In the genomic region with DNA sequence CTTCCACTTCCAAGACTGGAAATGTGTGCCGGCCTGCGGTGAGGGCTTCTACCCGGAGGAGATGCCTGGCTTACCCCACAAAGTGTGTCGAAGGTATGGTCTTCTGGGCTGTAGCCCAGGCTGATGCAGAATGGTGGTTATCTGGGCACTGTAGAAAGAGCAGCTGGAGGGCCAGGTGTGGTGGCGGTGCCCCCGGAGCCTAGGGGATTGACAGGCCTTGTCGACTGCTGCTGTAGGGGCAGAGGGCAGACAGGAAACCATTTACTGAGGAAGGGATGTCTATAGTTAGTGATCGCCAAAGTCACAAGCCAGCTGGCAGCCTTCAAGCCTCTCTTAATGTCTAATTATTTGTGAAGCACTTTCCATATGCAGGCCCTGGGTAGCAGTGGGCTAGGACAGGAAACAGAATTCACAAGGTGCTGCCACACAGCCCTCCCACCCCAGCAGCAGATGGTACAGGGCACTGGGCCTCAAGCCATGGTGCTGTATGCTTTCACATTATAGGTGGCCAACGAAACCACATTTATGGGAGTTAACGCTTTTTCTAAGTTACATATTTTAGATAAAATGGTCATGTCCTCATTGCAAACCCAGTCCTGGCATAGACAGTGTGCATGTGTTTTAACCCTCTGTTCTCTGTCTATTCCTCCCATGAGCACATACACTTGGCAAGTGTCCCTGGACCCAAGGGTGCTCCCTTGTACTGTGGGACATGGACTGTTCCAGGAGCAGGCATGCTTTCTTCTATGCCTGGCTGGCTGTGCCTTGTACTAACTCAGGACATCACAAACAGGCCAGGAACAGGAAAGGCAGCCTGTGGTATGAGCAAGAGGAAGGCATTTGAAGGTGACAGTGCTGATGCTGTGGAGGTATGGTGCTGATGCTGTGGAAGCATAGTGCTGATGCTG, we compare ENCODE assay signal across 14 mouse cellular contexts. TPM values are rescaled to one million over a fixed set of nuclear protein-coding genes. Genes with fewer than 3 reads are reported as not detected.
A peak's percentile ranks its signal among the peaks of the same experiment; 100 is the strongest.
DNase-seq lines count a peak whose midpoint lies in the region; ATAC-seq lines count a peak whose summit lies in the region.
"Had no signal": no experiment of that assay in that cellular context is flagged by ENCODE, and none has a peak within 500 bp of the region (broad histone marks: within the 10 kb centered on the region; RNA-seq: fewer than 3 reads in every experiment).

TSS of gene Gm45213 (plus strand) at position 51 of the 908 bp plus-strand sequence.

- ATAC-seq in hindbrain, embryonic 12.5 days (ENCODE audit: low FRiP score) = peak; percentile 55
- no peak for ATAC-seq in hindbrain, embryonic 11.5 days (ENCODE audit: low FRiP score)
- ATAC-seq in cerebellum, adult (ENCODE audit: insufficient number of reproducible peaks, low FRiP score, low TSS enrichment) = peak; percentile 69
- ATAC-seq in megakaryocyte-erythroid progenitor cell, adult 5-6 weeks (replicated peaks; ENCODE audit: low FRiP score, low TSS enrichment, poor library complexity, severe bottlenecking) = no peak

- 68% methylated on average over 10 of the region's 10 CpGs for WGBS in hindbrain, embryonic 12.5 days
- 74% methylated on average over 10 of the region's 10 CpGs for WGBS in hindbrain, embryonic 11.5 days
- 80% methylated on average over 10 of the region's 10 CpGs for WGBS in limb, embryonic 10.5 days

- H3K4me3 ChIP-seq in hindbrain, embryonic 12.5 days = no peak within 1 kb of the TSS
- H3K4me3 ChIP-seq in hindbrain, embryonic 11.5 days (ENCODE audit: low read depth, low read length) = no peak within 1 kb of the TSS
- no peak within 1 kb of the TSS for H3K4me3 ChIP-seq in limb, embryonic 10.5 days
- H3K4me3 ChIP-seq: embryonic facial prominence, embryonic 12.5 days; limb, embryonic 15.5 days; lung, embryonic 15.5 days had no signal

- H3K9me3 ChIP-seq in hindbrain, embryonic 12.5 days (replicated peaks) = no peaks in the 10 kb centered on the region
- H3K9me3 ChIP-seq in hindbrain, embryonic 11.5 days (ENCODE audit: control insufficient read depth, low read length) = no peaks in the 10 kb centered on the region
- no peaks in the 10 kb centered on the region for H3K9me3 ChIP-seq in limb, embryonic 10.5 days (replicated peaks)
- H3K9me3 ChIP-seq: embryonic facial prominence, embryonic 12.5 days; G1E; limb, embryonic 15.5 days; lung, embryonic 15.5 days had no signal

- DNase-seq in hindbrain, embryonic 11.5 days (ENCODE audit: low spot score) = no peak
- peak; percentile 71 to 74 for DNase-seq in cerebellum, postnatal 36 days
- no peak for DNase-seq in limb, embryonic 10.5 days (ENCODE audit: low spot score)
- DNase-seq in spleen, postnatal 36 days (ENCODE audit: low spot score in 2 of 2) = no peak
- no peak for DNase-seq in gastrocnemius, adult 8-10 months (ENCODE audit: low spot score in 2 of 2)

- no peak within 1 kb of the TSS for H3K27ac ChIP-seq in hindbrain, embryonic 12.5 days
- H3K27ac ChIP-seq in hindbrain, embryonic 11.5 days (ENCODE audit: low read depth, low read length) = no peak within 1 kb of the TSS
- H3K27ac ChIP-seq in limb, embryonic 10.5 days = peak within 1 kb of the TSS; percentile 63
- H3K27ac ChIP-seq: embryonic facial prominence, embryonic 12.5 days; kidney, postnatal 0 days; limb, embryonic 15.5 days; lung, embryonic 15.5 days had no signal

- H3K27me3 ChIP-seq in hindbrain, embryonic 12.5 days = 0 out of 2 replicates have a peak, but pooled peaks cover 16% of the 10 kb centered on the region
- 0 out of 2 replicates have a peak, but pooled peaks cover 2% of the 10 kb centered on the region for H3K27me3 ChIP-seq in hindbrain, embryonic 11.5 days (ENCODE audit: control insufficient read depth, insufficient read depth, low read length)
- H3K27me3 ChIP-seq in limb, embryonic 10.5 days (ENCODE audit: low read depth, poor library complexity, severe bottlenecking) = peaks cover 4% of the 10 kb centered on the region; the same call in 1 of the 2 replicates
- H3K27me3 ChIP-seq: embryonic facial prominence, embryonic 12.5 days; lung, embryonic 15.5 days had no signal

- no peak within 1 kb of the TSS for H3K4me2 ChIP-seq in hindbrain, embryonic 12.5 days (replicated peaks)
- no peak within 1 kb of the TSS for H3K4me2 ChIP-seq in hindbrain, embryonic 11.5 days (replicated peaks; ENCODE audit: low read depth, low read length)
- H3K4me2 ChIP-seq: embryonic facial prominence, embryonic 12.5 days; limb, embryonic 15.5 days; lung, embryonic 15.5 days had no signal

- H3K36me3 ChIP-seq in hindbrain, embryonic 12.5 days = no peaks in the 10 kb centered on the region
- H3K36me3 ChIP-seq in hindbrain, embryonic 11.5 days (ENCODE audit: control insufficient read depth, insufficient read depth, low read length) = no peaks in the 10 kb centered on the region
- no peaks in the 10 kb centered on the region for H3K36me3 ChIP-seq in limb, embryonic 10.5 days
- H3K36me3 ChIP-seq: embryonic facial prominence, embryonic 12.5 days; G1E; limb, embryonic 15.5 days; lung, embryonic 15.5 days had no signal

- H3K9ac ChIP-seq in hindbrain, embryonic 12.5 days = no peak within 1 kb of the TSS
- no peak within 1 kb of the TSS for H3K9ac ChIP-seq in hindbrain, embryonic 11.5 days (ENCODE audit: low read depth, low read length)
- H3K9ac ChIP-seq: embryonic facial prominence, embryonic 12.5 days; limb, embryonic 15.5 days; lung, embryonic 15.5 days had no signal

- peaks cover 43% of the 10 kb centered on the region for H3K4me1 ChIP-seq in hindbrain, embryonic 12.5 days
- H3K4me1 ChIP-seq in hindbrain, embryonic 11.5 days (replicated peaks; ENCODE audit: control insufficient read depth, insufficient read depth, low read length) = 0 out of 2 replicates have a peak, but pooled peaks cover 2% of the 10 kb centered on the region
- peaks cover 84% of the 10 kb centered on the region for H3K4me1 ChIP-seq in limb, embryonic 10.5 days
- H3K4me1 ChIP-seq: lung, embryonic 15.5 days had no signal

RNA-seq across cellular contexts. Expression of gene Gm45213, which starts in this region (rescaled TPM):
- polyA plus RNA-seq in hindbrain, embryonic 12.5 days (2016; fragmentation: Nextera tagmentation; extraction: Ambion mirVana) = not detected in 2 replicates
- not detected in 2 replicates for polyA plus RNA-seq in hindbrain, embryonic 11.5 days (2014; fragmentation: Nextera tagmentation; extraction: Ambion mirVana)
- polyA plus RNA-seq in limb, embryonic 10.5 days (2016; fragmentation: Nextera tagmentation; extraction: Ambion mirVana) = not detected in 2 replicates
- not detected in 2 replicates for total RNA-seq in megakaryocyte-erythroid progenitor cell, adult 5-6 weeks (2014; fragmentation: Nextera tagmentation)
- not detected in 2 replicates for total RNA-seq in megakaryocyte-erythroid progenitor cell, adult 5-6 weeks (2017)
- total RNA-seq in gastrocnemius, adult 8-10 months (2022) = not detected
- total RNA-seq: G1E; layer of hippocampus, postnatal 36 days had no signal
- polyA plus RNA-seq: embryonic facial prominence, embryonic 12.5 days; G1E; kidney, postnatal 0 days; limb, embryonic 15.5 days; lung, embryonic 15.5 days had no signal

Comparison
In these comparisons a context has a peak if more than half of its experiments do, and no peak if none do; other contexts are left out.
1. Peak in ATAC-seq in hindbrain, embryonic 12.5 days; RNA of the gene not detected or under 1 TPM.
2. DNase-seq: peak in cerebellum, postnatal 36 days (2 of 2); none in hindbrain, embryonic 11.5 days (single experiment), limb, embryonic 10.5 days (single experiment), spleen, postnatal 36 days (0 of 2) and gastrocnemius, adult 8-10 months (0 of 2).